Mouse (Mus musculus) lung, postnatal 36 days (tissue): ENCODE measurements at regions not wholly inside any gene's neighbourhood (a gene's known extent, or its start where the extent isn't known, plus 50 kb on each side); places are given as distances from the start of the nearest gene placed in this dataset.
"Not testable (repeated sequence)": the region's sequence is repeated elsewhere in the genome, so short reads cannot be mapped to it uniquely, and the experiment has no call there.

Experiments
- DNase-seq: peaks from one replicate; pipeline ENCODE4 v3.0.0; 2022; ENCODE audit warnings: mixed read lengths

- DNase-seq: no peak
Observed at GRCm38 (mm10) chr15:41920270-41920669, 1786.1 kb downstream of the 9330182O14Rik start.

GRCm38 (mm10) chr15:41936697-41937096 is 1802.5 kb downstream of the 9330182O14Rik start:
- DNase-seq: no peak

GRCm38 (mm10) chr15:41945226-41945625 is 1811.1 kb downstream of the 9330182O14Rik start:
- no peak for DNase-seq

GRCm38 (mm10) chr15:41947888-41948287 is 1813.7 kb downstream of the 9330182O14Rik start:
- no peak for DNase-seq

GRCm38 (mm10) chr15:41948347-41949093 is 1814.4 kb downstream of the 9330182O14Rik start:
- peak; percentile 42 for DNase-seq

GRCm38 (mm10) chr15:41949094-41949461 is 1814.9 kb downstream of the 9330182O14Rik start:
- DNase-seq: no peak

GRCm38 (mm10) chr15:41951276-41951675 is 1817.1 kb downstream of the 9330182O14Rik start:
- DNase-seq: peak; percentile 18

- DNase-seq: no peak
Observed at GRCm38 (mm10) chr15:41960597-41960996, 1826.4 kb downstream of the 9330182O14Rik start.

GRCm38 (mm10) chr15:41970877-41971276 is 1836.7 kb downstream of the 9330182O14Rik start:
- peak; percentile 41 for DNase-seq

- DNase-seq: peak; percentile 96
Observed at GRCm38 (mm10) chr15:41973263-41973662, 1839.1 kb downstream of the 9330182O14Rik start.

GRCm38 (mm10) chr15:41977196-41977595 is 1843.0 kb downstream of the 9330182O14Rik start:
- DNase-seq: no peak

GRCm38 (mm10) chr15:41977649-41978231 is 1843.6 kb downstream of the 9330182O14Rik start:
- peak; percentile 3 for DNase-seq

- no peak for DNase-seq
Observed at GRCm38 (mm10) chr15:41983261-41983660, 1849.1 kb downstream of the 9330182O14Rik start.

GRCm38 (mm10) chr15:41984267-41984666 is 1850.1 kb downstream of the 9330182O14Rik start:
- no peak for DNase-seq

GRCm38 (mm10) chr15:41986264-41986663 is 1852.1 kb downstream of the 9330182O14Rik start:
- no peak for DNase-seq

GRCm38 (mm10) chr15:41989065-41989464 is 1854.9 kb downstream of the 9330182O14Rik start:
- DNase-seq: no peak

- no peak for DNase-seq
Observed at GRCm38 (mm10) chr15:41991816-41992215, 1857.7 kb downstream of the 9330182O14Rik start.

GRCm38 (mm10) chr15:42032286-42032685 is 1898.1 kb downstream of the 9330182O14Rik start:
- DNase-seq: not testable (repeated sequence)

- DNase-seq: no peak
Observed at GRCm38 (mm10) chr15:42047088-42047976, 1913.2 kb downstream of the 9330182O14Rik start.

GRCm38 (mm10) chr15:42056772-42057171 is 1922.6 kb downstream of the 9330182O14Rik start:
- DNase-seq: peak; percentile 56

GRCm38 (mm10) chr15:42068207-42068831 is 1934.2 kb downstream of the 9330182O14Rik start:
- no peak for DNase-seq

GRCm38 (mm10) chr15:42069072-42069471 is 1934.9 kb downstream of the 9330182O14Rik start:
- no peak for DNase-seq

- no peak for DNase-seq
Observed at GRCm38 (mm10) chr15:42073486-42073885, 1939.3 kb downstream of the 9330182O14Rik start.
